Mouse (Mus musculus) neural tube, embryonic 15.5 days (tissue): ENCODE results near the gene Gm12184. TPM values are rescaled to one million over a fixed set of nuclear protein-coding genes. Genes with fewer than 3 reads are reported as not detected.
"Not testable (repeated sequence)": the region's sequence is repeated elsewhere in the genome, so short reads cannot be mapped to it uniquely, and the experiment has no call there.

ENCODE experiments used
- ATAC-seq: fragments of 200-750 bp; cut with Nextera tagmentation; 2 replicates; pipeline ENCODE4 v1.8.0; 2017; ENCODE audit warnings: mild to moderate bottlenecking, moderate TSS enrichment, moderate library complexity; ENCODE audit not compliant: low FRiP score
- H3K27ac ChIP-seq: fragments of 300-500 bp; sonication (generic); replicated peaks from 2 replicates; pipeline ENCODE4 v1.5.1; 2015; ENCODE audit warnings: mild to moderate bottlenecking, inconsistent platforms
- H3K27me3 ChIP-seq: fragments of 300-500 bp; sonication (generic); replicated peaks from 2 replicates; pipeline ENCODE4 v1.6.1; 2015; ENCODE audit warnings: inconsistent platforms
- H3K36me3 ChIP-seq: fragments of 300-500 bp; sonication (generic); 2 replicates; pipeline ENCODE4 v1.6.1; 2015; ENCODE audit warnings: inconsistent platforms
- H3K4me1 ChIP-seq: fragments of 300-500 bp; sonication (generic); 2 replicates; pipeline ENCODE4 v1.6.1; 2015; ENCODE audit warnings: inconsistent platforms
- H3K4me2 ChIP-seq: fragments of 300-500 bp; sonication (generic); 2 replicates; pipeline ENCODE4 v1.6.1; 2015; ENCODE audit warnings: inconsistent platforms, mild to moderate bottlenecking, moderate library complexity
- H3K4me3 ChIP-seq: fragments of 300-500 bp; sonication (generic); replicated peaks from 2 replicates; pipeline ENCODE4 v1.5.1; 2015; ENCODE audit warnings: mild to moderate bottlenecking, inconsistent platforms
- H3K9ac ChIP-seq: fragments of 300-500 bp; sonication (generic); replicated peaks from 2 replicates; pipeline ENCODE4 v1.6.1; 2015; ENCODE audit warnings: mild to moderate bottlenecking, inconsistent platforms
- H3K9me3 ChIP-seq: fragments of 300-500 bp; sonication (generic); replicated peaks from 2 replicates; pipeline ENCODE4 v1.6.1; 2016; ENCODE audit warnings: inconsistent platforms
- WGBS: fragments of 180-500 bp; shearing (Covaris S2); methylation state at CpG from one replicate; pipeline ENCODE4 v1.1.7; 2015; ENCODE audit warnings: mixed read lengths; 5-methylcytosine and 5-hydroxymethylcytosine counted together
- polyA plus RNA-seq: library from polyadenylated mRNA; unstranded; fragments of >200 nt; fragmentation: Nextera tagmentation; extraction: Ambion mirVana; gene quantifications from 2 replicates; pipeline ENCODE4 v1.2.1, GENCODE M21; 2015

Gm12184 gene
- polyA plus RNA-seq, 1 experiment from 2014 or later = 3.3 TPM

DNA sequence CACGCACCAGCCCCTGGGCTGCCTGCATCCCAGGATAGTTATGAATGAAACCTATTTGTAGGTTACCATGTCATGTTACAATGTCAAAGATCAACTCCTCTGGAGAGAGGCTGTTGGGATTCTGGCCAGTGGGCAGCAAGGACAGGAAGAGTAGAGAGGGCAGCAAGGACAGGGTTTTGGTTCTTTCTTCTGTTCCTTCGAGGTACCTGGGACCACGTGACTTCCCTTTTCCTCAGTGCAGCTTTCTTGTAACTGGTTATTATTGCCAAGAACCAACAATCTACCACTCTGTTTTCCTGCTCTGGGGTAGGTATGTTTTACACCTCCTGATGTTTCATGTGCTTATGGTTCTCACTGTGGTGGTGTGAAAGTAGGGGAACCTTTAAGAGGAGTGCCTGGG is 37.4 kb upstream of the Gm12184 start:
- Histone ChIP-seq H3K9me3 (no peaks in the 10 kb centered on the region), H3K9ac (no peak overlapping the region), H3K27ac (no peak overlapping the region), H3K4me2 (no peak overlapping the region), H3K4me3 (no peak overlapping the region), H3K27me3 (peaks cover 15% of the 10 kb centered on the region; the same call in 1 of the 2 replicates), H3K36me3 (no peaks in the 10 kb centered on the region), H3K4me1 (peaks cover 2% of the 10 kb centered on the region; the same call in 1 of the 2 replicates)
- no peak for ATAC-seq
- WGBS = 87% methylated on average over 3 of the region's 3 CpGs

DNA sequence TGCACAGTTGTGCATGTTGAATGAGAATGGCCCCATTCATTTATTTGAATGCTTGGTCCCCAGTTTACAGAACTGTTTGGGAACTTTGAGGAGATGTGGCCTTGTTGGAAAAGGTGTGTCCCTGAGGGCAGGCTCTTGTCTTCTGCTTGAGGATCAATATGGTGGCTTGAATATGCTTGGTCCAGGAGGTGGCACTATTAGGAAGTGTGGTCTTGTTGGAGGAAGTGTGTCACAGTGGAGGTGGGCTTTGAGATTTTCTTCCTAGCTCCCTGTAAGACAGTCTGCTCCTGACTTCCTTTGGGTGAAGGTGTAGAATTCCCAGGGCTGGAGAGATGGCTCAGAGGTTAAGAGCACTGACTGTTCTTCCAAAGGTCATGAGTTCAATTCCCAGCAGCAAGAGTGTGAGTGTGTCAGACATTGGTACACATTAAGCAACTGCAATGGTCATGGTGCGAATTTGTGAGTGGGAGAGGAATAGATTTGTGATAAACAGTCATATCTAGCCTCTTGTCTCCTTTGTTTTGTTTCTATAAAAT is 36.4 kb upstream of the Gm12184 start:
- no peaks in the 10 kb centered on the region for H3K36me3 ChIP-seq
- H3K9ac ChIP-seq = no peak overlapping the region
- WGBS = 89% methylated on average over 1 of the region's 1 CpGs
- no peaks in the 10 kb centered on the region for H3K9me3 ChIP-seq
- no peak overlapping the region for H3K4me2 ChIP-seq
- no peak overlapping the region for H3K27ac ChIP-seq
- no peak for ATAC-seq
- H3K4me3 ChIP-seq = no peak overlapping the region
- H3K27me3 ChIP-seq = peaks cover 12% of the 10 kb centered on the region; the same call in 1 of the 2 replicates
- peaks cover 11% of the 10 kb centered on the region for H3K4me1 ChIP-seq

DNA sequence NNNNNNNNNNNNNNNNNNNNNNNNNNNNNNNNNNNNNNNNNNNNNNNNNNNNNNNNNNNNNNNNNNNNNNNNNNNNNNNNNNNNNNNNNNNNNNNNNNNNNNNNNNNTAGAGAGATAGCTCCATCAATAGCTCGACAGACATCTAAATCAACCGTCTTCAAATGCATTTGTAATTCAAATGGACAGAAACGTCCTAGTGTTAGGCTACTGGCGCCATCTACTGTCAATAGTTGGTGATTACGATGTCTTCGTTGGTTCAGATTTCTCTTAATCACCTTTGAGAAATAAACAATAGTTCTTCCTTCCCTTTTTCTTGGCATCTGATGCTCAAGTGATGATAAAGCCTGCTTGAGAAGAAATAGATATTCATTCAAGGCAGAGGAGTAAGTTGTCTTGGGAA is 32.6 kb upstream of the Gm12184 start:
- peak overlapping the region; percentile 63 for H3K4me3 ChIP-seq
- no peaks in the 10 kb centered on the region for H3K9me3 ChIP-seq
- no peaks in the 10 kb centered on the region for H3K36me3 ChIP-seq
- no peak overlapping the region for H3K9ac ChIP-seq
- no peak for ATAC-seq
- no peak overlapping the region for H3K27ac ChIP-seq
- H3K27me3 ChIP-seq = peaks cover 12% of the 10 kb centered on the region; the same call in 1 of the 2 replicates
- H3K4me2 ChIP-seq = peak overlapping the region; percentile 88
- H3K4me1 ChIP-seq = peaks cover 35% of the 10 kb centered on the region
- 0% methylated on average over 6 of the region's 6 CpGs for WGBS

DNA sequence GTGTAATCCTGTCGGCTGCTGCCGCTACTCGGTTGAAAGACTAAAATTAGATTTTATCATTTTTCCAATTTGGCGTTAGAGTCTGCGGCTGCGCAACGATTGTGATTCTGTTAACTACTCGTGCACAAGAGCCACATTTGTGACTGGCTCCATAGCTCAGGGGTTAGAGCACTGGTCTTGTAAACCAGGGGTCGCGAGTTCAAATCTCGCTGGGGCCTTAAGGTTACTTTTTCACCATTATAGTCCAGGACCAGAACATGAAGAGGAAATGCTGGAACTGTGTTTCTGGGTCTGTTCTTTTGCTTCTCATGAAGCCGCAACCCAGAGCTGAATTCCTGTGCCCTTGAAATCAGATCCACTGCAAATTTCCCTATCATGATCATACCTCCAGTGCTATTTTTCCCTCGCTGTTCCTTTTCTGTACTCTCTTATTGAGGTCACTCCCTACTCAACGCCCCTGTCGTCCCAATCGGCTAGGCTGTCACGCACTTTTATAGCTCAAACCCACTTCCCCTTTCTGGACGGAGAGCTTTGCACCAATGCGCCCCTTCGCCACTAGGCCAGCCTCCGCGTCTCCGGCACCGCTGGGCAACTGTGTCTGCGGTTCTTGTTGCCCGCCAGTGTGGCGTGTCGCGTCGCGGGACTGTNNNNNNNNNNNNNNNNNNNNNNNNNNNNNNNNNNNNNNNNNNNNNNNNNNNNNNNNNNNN is 27.2 kb upstream of the Gm12184 start:
- peak; percentile 76 for ATAC-seq
- Histone ChIP-seq H3K27me3 (peaks cover 7% of the 10 kb centered on the region), H3K4me2 (peak overlapping the region; percentile 88), H3K4me3 (peak overlapping the region; percentile 63), H3K36me3 (no peaks in the 10 kb centered on the region), H3K9me3 (no peaks in the 10 kb centered on the region), H3K9ac (peak overlapping the region; percentile 57), H3K27ac (peak overlapping the region; percentile 75), H3K4me1 (peaks cover 45% of the 10 kb centered on the region)
- WGBS = under 1% methylated on average over 31 of the region's 31 CpGs

DNA sequence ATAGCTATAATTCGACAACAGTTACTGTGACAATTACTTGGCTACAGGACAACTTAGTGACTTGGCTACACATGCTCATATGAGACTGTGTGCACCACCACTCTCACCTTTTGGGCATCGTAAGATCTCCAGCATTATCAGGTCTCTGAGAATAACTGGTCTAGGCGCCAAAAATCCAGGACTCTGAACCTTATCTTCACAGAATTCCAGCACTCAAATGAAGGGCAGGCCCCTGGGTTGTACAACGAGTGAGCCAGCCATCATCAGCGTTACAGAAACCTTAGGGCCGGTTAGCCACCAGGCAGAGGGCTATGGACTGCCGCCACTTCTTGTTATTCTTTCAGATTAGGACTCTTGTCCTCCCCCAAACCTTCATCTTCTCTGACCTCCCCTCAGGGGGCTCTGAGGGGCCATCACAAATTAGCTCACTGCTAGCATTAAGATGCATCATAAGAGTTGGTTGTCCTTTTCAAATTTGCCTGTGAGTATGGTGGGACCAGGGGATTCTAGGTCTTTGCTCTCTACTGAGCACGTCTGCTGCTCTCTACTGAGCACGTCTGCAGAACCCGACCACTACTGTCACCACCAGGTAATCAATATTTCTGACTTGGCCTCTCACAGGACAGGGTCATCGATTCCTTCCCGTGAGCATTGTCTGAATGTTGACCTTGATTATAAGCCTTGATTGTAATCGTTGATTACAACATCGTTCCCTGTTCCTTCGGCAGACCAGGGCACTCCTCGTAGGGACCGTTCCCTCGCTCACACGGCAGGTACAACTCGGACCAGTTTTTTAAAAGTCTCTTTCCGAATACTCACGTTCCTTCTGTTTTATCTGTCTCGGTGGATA is 26.4 kb upstream of the Gm12184 start:
- peak overlapping the region; percentile 57 for H3K9ac ChIP-seq
- peak overlapping the region; percentile 63 for H3K4me3 ChIP-seq
- WGBS = 8% methylated on average over 23 of the region's 23 CpGs
- H3K4me2 ChIP-seq = peak overlapping the region; percentile 88
- peaks cover 11% of the 10 kb centered on the region for H3K27me3 ChIP-seq
- no peaks in the 10 kb centered on the region for H3K9me3 ChIP-seq
- no peaks in the 10 kb centered on the region for H3K36me3 ChIP-seq
- H3K27ac ChIP-seq = peak overlapping the region; percentile 75
- ATAC-seq = peak; percentile 36
- peaks cover 38% of the 10 kb centered on the region for H3K4me1 ChIP-seq

DNA sequence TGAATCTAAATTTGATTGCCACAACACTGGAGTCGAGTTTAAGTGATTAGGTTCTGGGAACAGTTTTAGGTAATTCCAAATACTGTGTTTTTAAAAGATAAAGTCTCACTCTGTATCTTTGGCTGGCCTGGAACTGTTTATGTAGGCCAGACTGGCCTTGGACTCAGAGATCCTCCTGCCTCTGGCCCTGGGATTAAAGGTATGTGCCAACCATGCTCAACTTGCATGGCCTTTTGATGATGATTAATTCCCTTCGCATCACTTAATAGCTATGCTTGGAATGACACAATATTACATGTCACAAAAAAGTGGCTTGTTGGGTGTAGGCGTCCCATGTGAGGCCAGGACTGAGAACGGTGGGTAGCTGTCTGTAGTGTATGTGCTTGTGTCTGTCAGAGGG is 25.7 kb upstream of the Gm12184 start:
- no peak for ATAC-seq
- WGBS = 75% methylated on average over 4 of the region's 4 CpGs

DNA sequence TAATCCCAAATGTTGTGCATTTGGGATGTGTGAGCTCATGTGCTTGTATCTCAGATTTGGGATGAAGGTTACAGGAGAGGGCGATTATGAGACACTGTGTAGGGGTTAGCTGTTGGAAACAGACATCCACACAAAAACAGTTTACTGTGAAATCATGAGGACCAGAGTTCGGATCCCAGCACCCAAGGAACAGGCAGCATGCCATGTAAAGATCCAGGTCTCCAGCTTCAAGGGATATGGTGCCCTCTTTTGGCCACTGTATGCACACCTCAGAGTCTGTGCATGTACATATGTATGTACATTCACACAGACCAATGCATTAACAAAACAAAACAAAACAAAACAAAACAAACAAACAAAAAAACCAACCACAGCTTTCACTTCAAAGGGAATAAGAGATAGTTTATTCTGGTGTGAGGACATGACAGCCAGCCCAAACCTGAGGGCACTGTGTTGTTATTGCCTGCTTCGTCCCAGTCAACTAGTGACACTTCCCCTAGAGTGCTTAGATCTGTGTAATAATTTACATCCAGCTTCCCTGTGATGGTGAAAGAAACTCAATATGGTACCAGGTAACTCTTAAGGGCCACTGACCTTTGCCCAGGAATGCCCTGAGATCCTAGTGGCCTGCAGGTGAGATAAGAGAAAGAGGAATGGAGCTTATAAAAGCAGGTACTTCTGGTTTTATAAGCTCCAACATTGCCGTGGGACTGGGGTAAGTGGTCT is 25.0 kb upstream of the Gm12184 start:
- H3K27ac ChIP-seq = no peak overlapping the region
- no peak for ATAC-seq
- H3K36me3 ChIP-seq = no peaks in the 10 kb centered on the region
- no peak overlapping the region for H3K9ac ChIP-seq
- H3K4me2 ChIP-seq = no peak overlapping the region
- no peaks in the 10 kb centered on the region for H3K9me3 ChIP-seq
- no peak overlapping the region for H3K4me3 ChIP-seq
- H3K4me1 ChIP-seq = peaks cover 29% of the 10 kb centered on the region
- peaks cover 11% of the 10 kb centered on the region for H3K27me3 ChIP-seq
- WGBS = 80% methylated on average over 4 of the region's 4 CpGs

More for the DNA sequence above, 25.7 kb upstream of the Gm12184 start:
- Histone ChIP-seq H3K36me3 (no peaks in the 10 kb centered on the region), H3K4me2 (peak overlapping the region; percentile 88), H3K9me3 (no peaks in the 10 kb centered on the region), H3K4me1 (peaks cover 33% of the 10 kb centered on the region), H3K27me3 (peaks cover 11% of the 10 kb centered on the region), H3K27ac (no peak overlapping the region), H3K9ac (peak overlapping the region; percentile 57; the same call in 1 of the 2 replicates), H3K4me3 (peak overlapping the region; percentile 63)

DNA sequence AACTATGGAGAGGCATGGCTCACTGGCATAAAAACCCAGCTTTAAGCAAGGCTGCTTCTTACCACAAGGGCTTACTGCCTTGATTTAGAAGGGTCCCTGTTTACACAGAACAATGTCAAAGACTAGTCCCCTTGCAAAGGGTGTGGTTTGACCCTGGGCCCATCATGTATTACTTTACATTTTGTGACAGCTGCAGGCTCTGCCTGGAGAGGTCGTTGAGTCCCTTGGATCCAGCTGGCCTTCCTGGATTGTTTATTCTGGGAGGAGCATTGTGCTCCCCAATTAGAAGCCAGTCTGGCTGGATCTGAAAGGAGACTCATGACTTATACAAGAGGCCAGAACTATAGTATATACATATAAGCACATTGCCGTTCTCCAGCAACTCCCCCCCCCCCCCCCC is 23.8 kb upstream of the Gm12184 start:
- peaks cover 11% of the 10 kb centered on the region for H3K27me3 ChIP-seq
- H3K36me3 ChIP-seq = no peaks in the 10 kb centered on the region
- peaks cover 26% of the 10 kb centered on the region for H3K4me1 ChIP-seq
- H3K9ac ChIP-seq = no peak overlapping the region
- no peak overlapping the region for H3K4me3 ChIP-seq
- H3K27ac ChIP-seq = no peak overlapping the region
- no peaks in the 10 kb centered on the region for H3K9me3 ChIP-seq
- ATAC-seq = no peak
- H3K4me2 ChIP-seq = no peak overlapping the region
- 69% methylated on average over 2 of the region's 2 CpGs for WGBS

DNA sequence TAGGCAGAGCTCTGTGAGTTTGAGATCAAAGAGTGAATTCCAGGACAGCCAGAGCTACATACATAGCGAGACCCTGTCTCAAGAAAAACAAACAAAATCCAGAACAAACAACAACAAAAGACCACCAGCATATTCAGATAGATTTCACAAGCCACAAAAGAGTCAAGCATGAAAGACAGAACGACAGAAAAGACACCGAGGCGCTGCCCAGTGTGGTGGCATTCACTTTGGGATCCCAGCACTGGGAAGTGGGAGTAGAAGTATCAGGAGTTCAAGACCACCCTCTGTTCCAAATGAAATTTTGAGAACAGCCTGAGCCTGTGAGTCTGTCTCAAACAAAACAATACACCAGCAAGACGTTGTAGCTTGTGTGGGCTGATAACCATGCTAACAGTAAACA is 20.4 kb upstream of the Gm12184 start:
- H3K4me3 ChIP-seq = no peak overlapping the region
- no peak for ATAC-seq
- H3K9ac ChIP-seq = no peak overlapping the region
- no peaks in the 10 kb centered on the region for H3K4me1 ChIP-seq
- H3K27ac ChIP-seq = no peak overlapping the region
- 69% methylated on average over 5 of the region's 5 CpGs for WGBS
- H3K9me3 ChIP-seq = no peaks in the 10 kb centered on the region
- no peaks in the 10 kb centered on the region for H3K36me3 ChIP-seq
- H3K4me2 ChIP-seq = no peak overlapping the region
- H3K27me3 ChIP-seq = peaks cover 11% of the 10 kb centered on the region

DNA sequence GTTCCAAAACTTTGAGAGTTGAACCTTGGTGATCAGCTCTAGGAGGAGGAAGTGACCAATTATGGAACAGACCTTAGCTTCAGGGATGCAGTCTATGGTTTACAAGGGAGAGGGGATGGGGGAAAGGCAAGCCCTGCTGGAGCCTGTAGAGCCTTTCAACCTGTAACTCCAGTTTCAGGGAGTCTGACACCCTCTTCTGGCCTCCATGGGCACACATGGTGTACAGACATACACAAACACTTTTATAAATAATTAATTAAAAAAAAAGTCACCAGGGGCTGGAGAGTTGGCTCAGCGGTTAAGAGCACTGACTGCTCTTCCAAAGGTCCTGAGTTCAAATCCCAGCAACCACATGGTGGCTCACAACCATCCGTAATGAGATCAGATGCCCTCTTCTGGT is 19.9 kb upstream of the Gm12184 start:
- H3K4me2 ChIP-seq = not testable (repeated sequence)
- 82% methylated on average over 2 of the region's 2 CpGs for WGBS

DNA sequence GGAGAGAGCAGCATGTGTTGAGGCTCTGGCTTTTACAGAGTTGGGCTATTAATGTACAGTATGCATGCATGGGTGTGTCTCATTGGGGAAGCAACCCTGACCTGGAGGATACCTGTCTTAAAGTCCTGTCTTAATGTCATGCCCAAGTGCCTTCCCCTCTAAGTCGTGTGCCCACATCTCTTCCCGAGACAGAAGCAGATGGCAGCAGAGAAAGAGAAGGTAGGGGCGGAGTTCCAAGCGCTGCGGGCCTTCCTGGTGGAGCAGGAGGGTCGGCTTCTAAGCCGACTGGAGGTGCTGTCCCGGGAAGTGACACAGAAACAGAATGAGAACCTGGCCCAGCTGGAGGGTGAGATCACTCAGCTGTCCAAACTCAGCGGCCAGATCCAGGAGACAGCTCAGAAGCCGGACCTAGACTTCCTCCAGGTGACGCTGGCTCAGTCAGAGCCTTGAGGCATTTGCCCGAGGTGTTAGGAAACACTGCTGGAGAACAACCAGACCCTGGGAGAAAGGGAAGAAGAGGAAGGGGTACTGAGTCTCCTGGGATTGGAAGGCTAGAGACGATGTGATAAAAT is 18.9 kb upstream of the Gm12184 start:
- Histone ChIP-seq H3K4me3 (no peak overlapping the region), H3K9ac (no peak overlapping the region), H3K36me3 (no peaks in the 10 kb centered on the region), H3K4me2 (no peak overlapping the region), H3K27ac (no peak overlapping the region), H3K27me3 (peaks cover 11% of the 10 kb centered on the region), H3K4me1 (no peaks in the 10 kb centered on the region), H3K9me3 (no peaks in the 10 kb centered on the region)
- WGBS = 40% methylated on average over 13 of the region's 13 CpGs
- no peak for ATAC-seq

More for the DNA sequence above, 19.9 kb upstream of the Gm12184 start:
- not testable (repeated sequence) for ATAC-seq, H3K4me3 ChIP-seq, H3K27ac ChIP-seq, H3K9me3 ChIP-seq, H3K9ac ChIP-seq, H3K4me1 ChIP-seq, H3K36me3 ChIP-seq
- peaks cover 11% of the 10 kb centered on the region for H3K27me3 ChIP-seq
